Mouse (Mus musculus): ENCODE data around the gene Olfr395. TPM values are rescaled to one million over a fixed set of nuclear protein-coding genes. Genes with fewer than 3 reads are reported as not detected.

Olfr395 gene
- polyA plus RNA-seq (2014; fragmentation: Illumina TruSeq; extraction: RNeasy Lipid Tissue Mini Kit (QIAGEN cat#74804); ENCODE audit: low read depth, low replicate concordance): not detected

DNA sequence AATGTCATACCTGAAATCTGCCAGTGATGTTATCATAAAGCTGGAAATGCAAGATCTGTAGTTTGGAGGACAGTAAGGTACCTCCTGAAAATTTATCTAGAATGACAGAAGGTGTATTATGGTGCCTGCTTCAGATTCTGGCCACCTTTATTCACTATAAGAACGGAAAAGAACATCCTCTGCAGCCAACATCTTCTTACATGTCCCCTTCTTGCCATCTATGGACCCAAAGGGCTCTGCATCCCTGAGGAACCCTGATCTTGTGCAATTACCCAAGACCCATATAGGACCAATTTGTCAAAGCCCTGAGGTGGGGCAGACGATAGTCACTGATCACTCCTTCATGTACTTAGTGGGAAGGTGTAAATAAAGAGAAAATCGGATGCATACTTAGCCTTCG is at the start of gene Olfr395:
Olfr395 (minus strand) TSS at position 101 of the 400 bp plus-strand sequence.

DNA sequence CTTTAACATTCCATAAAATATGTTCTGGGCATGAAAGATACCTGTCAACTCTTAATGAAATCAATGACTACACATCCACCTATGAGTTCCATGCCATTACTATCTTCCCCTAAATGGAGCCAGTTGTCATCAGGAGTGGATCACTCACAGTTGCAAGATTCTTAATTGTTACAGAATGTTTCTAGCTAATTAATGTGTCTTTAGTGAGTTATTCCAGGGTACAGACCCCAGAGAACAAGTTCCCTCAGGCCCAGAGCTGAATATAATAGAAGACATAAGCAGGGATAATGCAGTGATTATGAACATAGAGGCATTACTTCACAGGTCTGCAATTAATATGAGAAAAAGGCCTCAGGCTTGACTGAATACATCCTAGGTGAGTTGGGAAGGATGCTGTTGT is 27.3 kb upstream of the Olfr395 start, which contains the start of gene Olfr23:
Olfr23 (plus strand) TSS at position 301 of the 400 bp plus-strand sequence.

GRCm38 (mm10) chr11:73890671-73891070 is 18.4 kb downstream of the Olfr395 start, which contains the start of gene Olfr394:
Olfr394 (minus strand) TSS chr11:73890771.

Other genes starting within 250 kb of the Olfr395 start
- gene Zfp735, start 220.5 kb downstream of the Olfr395 start, polyA plus RNA-seq (2014; fragmentation: Illumina TruSeq; extraction: RNeasy Lipid Tissue Mini Kit (QIAGEN cat#74804); ENCODE audit: low read depth, low replicate concordance): not detected
- not detected for gene Olfr389, start 128.6 kb downstream of the Olfr395 start, polyA plus RNA-seq (2014; fragmentation: Illumina TruSeq; extraction: RNeasy Lipid Tissue Mini Kit (QIAGEN cat#74804); ENCODE audit: low read depth, low replicate concordance)
- gene Olfr390, start 126.3 kb downstream of the Olfr395 start, polyA plus RNA-seq (2014; fragmentation: Illumina TruSeq; extraction: RNeasy Lipid Tissue Mini Kit (QIAGEN cat#74804); ENCODE audit: low read depth, low replicate concordance): not detected
- gene Olfr391-ps, start 106.2 kb downstream of the Olfr395 start, polyA plus RNA-seq (2014; fragmentation: Illumina TruSeq; extraction: RNeasy Lipid Tissue Mini Kit (QIAGEN cat#74804); ENCODE audit: low read depth, low replicate concordance): not detected
- gene Olfr392, start 92.2 kb downstream of the Olfr395 start, polyA plus RNA-seq (2014; fragmentation: Illumina TruSeq; extraction: RNeasy Lipid Tissue Mini Kit (QIAGEN cat#74804); ENCODE audit: low read depth, low replicate concordance): not detected
- gene Olfr393, start 57.8 kb downstream of the Olfr395 start, polyA plus RNA-seq (2014; fragmentation: Illumina TruSeq; extraction: RNeasy Lipid Tissue Mini Kit (QIAGEN cat#74804); ENCODE audit: low read depth, low replicate concordance): not detected
- not detected for gene Olfr394, start 18.5 kb downstream of the Olfr395 start, polyA plus RNA-seq (2014; fragmentation: Illumina TruSeq; extraction: RNeasy Lipid Tissue Mini Kit (QIAGEN cat#74804); ENCODE audit: low read depth, low replicate concordance)
- not detected for gene Olfr23, start 27.4 kb upstream of the Olfr395 start, polyA plus RNA-seq (2014; fragmentation: Illumina TruSeq; extraction: RNeasy Lipid Tissue Mini Kit (QIAGEN cat#74804); ENCODE audit: low read depth, low replicate concordance)
- gene Olfr397, start 51.5 kb upstream of the Olfr395 start, polyA plus RNA-seq (2014; fragmentation: Illumina TruSeq; extraction: RNeasy Lipid Tissue Mini Kit (QIAGEN cat#74804); ENCODE audit: low read depth, low replicate concordance): not detected
- gene Olfr398, start 81.1 kb upstream of the Olfr395 start, polyA plus RNA-seq (2014; fragmentation: Illumina TruSeq; extraction: RNeasy Lipid Tissue Mini Kit (QIAGEN cat#74804); ENCODE audit: low read depth, low replicate concordance): not detected
- not detected for gene Olfr139, start 147.3 kb upstream of the Olfr395 start, polyA plus RNA-seq (2014; fragmentation: Illumina TruSeq; extraction: RNeasy Lipid Tissue Mini Kit (QIAGEN cat#74804); ENCODE audit: low read depth, low replicate concordance)
- not detected for gene Olfr399, start 147.3 kb upstream of the Olfr395 start, polyA plus RNA-seq (2014; fragmentation: Illumina TruSeq; extraction: RNeasy Lipid Tissue Mini Kit (QIAGEN cat#74804); ENCODE audit: low read depth, low replicate concordance)
- not detected for gene Zfp616, start 160.7 kb upstream of the Olfr395 start, polyA plus RNA-seq (2014; fragmentation: Illumina TruSeq; extraction: RNeasy Lipid Tissue Mini Kit (QIAGEN cat#74804); ENCODE audit: low read depth, low replicate concordance)
- gene Olfr401, start 204.4 kb upstream of the Olfr395 start, polyA plus RNA-seq (2014; fragmentation: Illumina TruSeq; extraction: RNeasy Lipid Tissue Mini Kit (QIAGEN cat#74804); ENCODE audit: low read depth, low replicate concordance): not detected
- gene Olfr402, start 244.2 kb upstream of the Olfr395 start, polyA plus RNA-seq (2014; fragmentation: Illumina TruSeq; extraction: RNeasy Lipid Tissue Mini Kit (QIAGEN cat#74804); ENCODE audit: low read depth, low replicate concordance): not detected